Mouse (Mus musculus) yolk sac, embryonic 10.5 days (tissue): ENCODE results near the gene Six4.
"Not testable (repeated sequence)": the region's sequence is repeated elsewhere in the genome, so short reads cannot be mapped to it uniquely, and the experiment has no call there.

Source experiments
- DNase-seq: peaks from one replicate; pipeline ENCODE4 v3.0.0-alpha.2; 2017; ENCODE audit warnings: low spot score

The Six4 gene

GRCm38 (mm10) chr12:73088500-73088899, 24.8 kb downstream of the Six4 start:
- no peak for DNase-seq

DNA sequence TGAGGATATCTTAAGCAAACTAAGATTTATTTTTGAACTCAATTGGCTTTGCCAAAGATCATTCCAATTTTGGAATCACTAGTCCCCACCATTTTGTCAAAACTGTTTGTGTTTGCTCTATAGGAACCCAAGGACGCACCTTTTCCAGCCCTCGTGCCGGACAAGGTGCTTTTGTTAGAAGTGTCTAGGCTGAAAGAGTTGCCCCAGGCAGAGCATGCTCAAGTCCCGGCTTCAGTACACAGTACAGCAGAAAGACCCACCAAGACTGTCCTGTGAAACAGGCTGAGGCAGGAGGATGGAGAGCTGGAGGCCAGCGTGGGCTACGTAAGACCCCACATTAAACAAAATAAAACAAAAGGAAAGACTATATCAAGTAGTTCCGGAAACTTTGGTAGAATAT, 26.2 kb downstream of the Six4 start:
- DNase-seq, result no peak

DNA sequence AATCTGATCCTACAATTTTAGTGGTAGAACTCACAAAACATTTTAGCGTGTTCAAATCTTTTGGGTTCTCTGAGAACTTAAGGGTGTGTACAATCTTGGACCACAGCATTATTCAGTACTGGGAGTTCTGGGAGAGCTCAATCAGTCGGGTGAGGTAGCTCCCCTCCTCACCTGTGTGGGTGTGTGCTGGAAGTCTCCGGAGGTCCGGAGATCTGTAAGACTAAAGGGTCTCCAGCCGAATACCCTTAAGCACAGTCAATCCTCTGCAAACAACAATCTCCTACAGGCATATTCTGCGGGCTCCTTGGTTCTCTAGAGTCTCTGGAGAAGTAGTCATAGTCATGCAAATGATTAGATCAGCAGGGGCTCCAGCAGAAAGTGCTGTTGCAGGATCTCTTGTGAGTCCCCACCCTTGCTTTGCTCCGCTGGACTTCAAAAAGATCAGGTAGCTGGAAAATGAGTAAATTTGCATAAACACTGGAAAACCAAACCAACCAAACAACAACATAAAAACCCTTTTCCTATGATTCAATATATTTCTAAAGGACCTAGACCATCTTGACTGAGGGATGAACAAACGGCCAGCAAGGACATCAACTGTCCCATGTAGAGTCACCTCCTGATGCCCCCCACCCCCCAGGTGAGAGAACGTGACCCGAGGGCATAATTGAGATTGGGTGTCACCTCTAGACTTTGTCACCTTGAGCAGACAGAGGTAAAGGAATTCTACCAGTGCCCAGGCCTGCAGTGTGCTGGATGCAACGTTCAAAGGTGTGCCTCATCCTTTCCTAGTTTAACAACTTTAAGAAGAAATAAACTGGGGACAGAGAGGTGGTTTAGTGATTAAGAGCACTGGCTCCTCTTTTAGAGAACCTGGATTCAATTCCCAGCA, 27.3 kb downstream of the Six4 start:
- no peak for DNase-seq

DNA sequence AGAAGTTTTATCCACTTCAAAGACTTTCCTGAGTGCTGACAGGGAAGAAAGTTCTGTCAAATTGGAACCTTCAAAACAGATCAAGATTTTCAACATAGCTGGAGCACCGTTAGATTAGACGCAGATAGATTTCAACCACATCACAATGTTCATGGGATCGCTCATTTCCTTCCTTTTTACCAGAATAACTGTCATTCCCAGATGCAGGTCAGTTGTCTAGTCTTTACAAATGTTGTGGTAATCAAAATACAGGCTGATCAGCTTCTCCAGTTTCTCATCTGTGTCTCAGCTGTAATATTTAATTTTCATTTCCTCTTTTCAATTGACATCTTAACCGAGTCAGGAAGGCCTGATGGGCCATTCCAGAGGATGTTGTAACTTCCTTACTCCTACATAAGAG, 29.5 kb downstream of the Six4 start:
- no peak for DNase-seq

DNA sequence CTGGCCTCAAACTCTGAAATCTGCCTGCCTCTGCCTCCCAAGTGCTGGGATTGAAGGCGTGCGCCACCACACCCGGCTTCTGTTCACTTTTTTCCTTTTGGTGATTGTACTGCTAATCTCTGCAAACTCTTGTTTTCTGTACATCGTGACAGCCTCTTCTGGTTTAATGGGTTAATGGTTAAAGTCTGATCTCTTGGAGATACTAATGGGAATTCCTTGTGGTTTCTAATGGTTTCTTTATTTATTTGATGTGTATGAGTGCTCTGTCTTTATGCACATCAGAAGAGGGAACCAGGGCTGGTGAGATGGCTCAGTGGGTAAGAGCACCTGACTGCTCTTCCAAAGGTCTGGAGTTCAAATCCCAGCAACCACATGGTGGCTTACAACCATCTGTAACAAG, 31.4 kb downstream of the Six4 start:
- DNase-seq, result not testable (repeated sequence)

GRCm38 (mm10) chr12:73060805-73061410, 52.3 kb downstream of the Six4 start:
- no peak for DNase-seq

GRCm38 (mm10) chr12:73057492-73057891, 55.8 kb downstream of the Six4 start:
- no peak for DNase-seq

DNA sequence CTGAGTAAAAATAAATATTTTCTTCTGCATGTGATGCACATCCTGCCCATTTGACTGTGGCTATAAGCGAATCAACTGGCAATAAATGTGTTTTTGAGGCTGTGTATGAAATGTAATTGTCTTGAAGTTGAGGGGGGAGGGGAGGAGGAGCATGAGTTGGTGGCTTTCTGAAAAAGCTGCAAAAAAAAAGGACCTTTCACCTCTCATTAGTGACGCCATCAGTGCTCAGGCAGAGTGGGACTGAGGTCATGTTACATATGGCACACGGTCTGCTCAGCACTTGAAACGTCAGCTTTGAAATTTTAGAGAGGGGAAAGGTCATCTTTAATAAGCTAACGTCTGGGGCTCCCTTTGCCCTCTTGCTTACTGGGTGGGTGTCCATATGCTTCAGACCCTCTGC, 57.8 kb downstream of the Six4 start:
- peak; percentile 4 for DNase-seq

DNA sequence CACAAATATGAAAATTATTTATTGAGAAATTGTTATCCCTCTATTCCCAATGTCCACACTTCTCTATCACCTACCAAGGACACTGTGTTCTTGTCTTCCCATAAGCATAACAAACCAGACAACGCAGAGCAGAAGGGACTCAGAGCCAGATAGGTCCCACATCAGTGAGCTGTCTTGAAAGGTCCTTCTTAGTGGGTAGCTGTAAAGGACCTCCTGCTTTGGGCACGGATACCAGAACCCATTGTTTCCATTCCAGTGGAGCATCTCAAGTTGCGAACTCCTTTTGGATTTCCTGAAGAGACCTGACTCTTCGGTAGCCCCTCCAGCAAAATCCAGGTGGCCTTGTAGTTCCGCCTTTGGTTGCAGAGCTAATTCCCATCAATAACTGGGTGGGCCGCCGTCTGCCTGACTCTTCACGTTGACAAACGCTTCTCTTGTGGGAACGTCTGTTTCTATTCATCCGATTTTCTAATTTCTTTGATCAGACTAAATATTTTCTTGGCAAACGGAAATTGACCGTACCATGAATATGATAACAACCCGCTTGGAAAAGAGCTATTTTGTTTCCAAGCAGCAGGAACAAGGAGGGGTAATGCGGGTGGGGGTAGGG, 58.6 kb downstream of the Six4 start:
- no peak for DNase-seq

DNA sequence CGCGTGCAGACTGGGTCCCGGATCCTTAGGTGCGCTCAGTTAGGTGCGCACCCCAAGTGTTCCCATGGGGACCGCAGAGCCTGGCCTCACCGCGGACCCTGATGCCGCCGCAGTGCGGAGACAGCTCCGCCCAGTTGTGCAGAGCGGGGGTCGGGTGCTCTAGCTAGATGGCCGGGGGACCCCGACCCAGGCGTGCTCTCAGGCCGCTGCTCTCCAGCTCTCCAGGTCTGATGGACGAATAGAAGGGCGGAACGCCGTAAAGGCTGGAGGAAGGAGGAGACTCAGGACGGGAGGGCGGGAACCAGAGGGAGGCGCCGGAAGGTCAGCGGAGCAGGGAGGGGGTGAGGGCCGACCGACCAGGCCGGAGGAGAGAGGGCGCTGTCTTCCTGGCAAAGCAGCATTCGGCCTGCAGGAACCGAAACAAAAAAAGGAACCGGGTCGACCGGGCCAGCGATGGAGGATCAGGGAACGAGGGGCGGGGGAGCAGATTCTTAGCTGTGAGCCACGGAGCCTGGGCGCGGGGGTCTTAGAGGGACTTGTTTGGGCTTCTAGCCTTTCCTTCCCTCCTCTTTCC, 59.5 kb downstream of the Six4 start, which contains the start of gene Six1:
Six1 (minus strand) TSS at position 220 of the 574 bp plus-strand sequence.
- DNase-seq, result peak; percentile 88

DNA sequence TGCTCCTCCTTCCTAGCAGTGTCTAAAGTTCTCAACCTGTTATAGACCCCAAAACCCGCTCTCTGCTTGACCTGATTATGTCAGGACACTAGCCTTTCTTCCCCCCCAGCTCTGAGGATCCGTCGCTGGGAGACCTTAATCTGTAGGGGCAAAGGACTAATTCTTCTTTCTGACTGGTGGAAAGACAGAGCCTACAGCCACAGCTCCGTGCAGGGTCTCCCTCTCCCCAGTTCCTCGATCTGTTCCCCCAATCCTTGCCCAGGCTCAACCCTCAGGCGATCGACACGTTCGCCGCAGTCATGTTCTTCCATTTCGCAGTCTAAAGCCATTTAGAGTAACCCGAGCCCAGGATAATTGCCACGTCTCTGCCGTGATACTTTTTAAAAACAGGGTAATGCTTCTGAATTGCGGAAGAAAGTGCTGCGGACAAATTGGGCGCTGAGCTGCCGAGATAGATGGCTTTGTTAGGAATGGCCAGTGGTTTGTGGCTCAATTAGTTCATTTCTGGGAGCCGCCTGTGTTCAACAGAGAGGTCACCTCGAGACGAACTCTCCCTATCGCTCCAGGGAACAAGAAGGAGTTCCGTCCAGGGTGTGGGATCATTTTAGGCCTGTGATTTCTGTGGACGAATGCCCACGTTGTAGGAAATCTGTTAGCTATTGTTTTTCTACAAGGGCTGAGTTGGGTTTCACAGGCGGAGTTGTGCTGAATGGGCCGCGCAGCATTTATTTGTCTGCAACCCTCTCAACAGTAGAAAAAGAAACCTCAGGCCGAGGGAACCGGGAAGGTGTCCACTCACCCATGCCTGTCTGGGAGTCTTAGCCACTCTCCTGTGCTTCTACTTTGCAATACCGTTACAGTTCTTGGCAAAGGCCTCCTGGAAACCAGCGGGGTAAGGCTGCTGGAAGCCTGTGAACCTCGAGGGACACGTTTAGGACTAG, 60.3 kb downstream of the Six4 start:
- DNase-seq, result peak; percentile 8

- DNase-seq, result peak; percentile 28
These were observed 61.1 kb downstream of the Six4 start for GRCm38 (mm10) chr12:73052036-73052650.

- no peak for DNase-seq
These were observed 62.3 kb downstream of the Six4 start for GRCm38 (mm10) chr12:73050811-73051580.

- no peak for DNase-seq
These were observed 63.0 kb downstream of the Six4 start for GRCm38 (mm10) chr12:73050305-73050704.
